In genomic region chr17:31852782-31853447, GRCm38 (mm10) we compare ENCODE assay signal across 8 mouse cellular contexts. TPM values are rescaled to one million over a fixed set of nuclear protein-coding genes. Genes with fewer than 3 reads are reported as not detected.
DNase-seq lines count a peak whose midpoint lies in the region; ATAC-seq and TF ChIP-seq lines count a peak whose summit lies in the region.

No protein-coding gene starts in this region.

- no peak for TF ChIP-seq CTCF in heart, postnatal 0 days (IDR thresholded peaks at IDR 0.05; ENCODE audit: low read depth)
- TF ChIP-seq CTCF in stomach, postnatal 0 days (IDR thresholded peaks at IDR 0.05; ENCODE audit: low read depth): no peak

- peak overlapping the region; percentile 14 for H3K4me3 ChIP-seq in midbrain, embryonic 10.5 days
- no peak overlapping the region for H3K4me3 ChIP-seq in midbrain, embryonic 11.5 days (ENCODE audit: low read depth, low read length)
- H3K4me3 ChIP-seq in heart, postnatal 0 days (ENCODE audit: low read depth, low read length): peak overlapping the region; percentile 97
- peak overlapping the region; percentile 94 for H3K4me3 ChIP-seq in limb, embryonic 15.5 days
- H3K4me3 ChIP-seq in stomach, postnatal 0 days (ENCODE audit: low read depth, low read length): peak overlapping the region; percentile 97

- no peak for TF ChIP-seq EP300 in heart, postnatal 0 days (IDR thresholded peaks at IDR 0.05; ENCODE audit: low read depth)
- no peak for TF ChIP-seq EP300 in stomach, postnatal 0 days (optimal IDR thresholded peaks at IDR 0.05)

- ATAC-seq in midbrain, embryonic 11.5 days (ENCODE audit: low FRiP score): no peak
- ATAC-seq in heart, postnatal 0 days (ENCODE audit: insufficient read depth, low read depth): no peak
- no peak for ATAC-seq in limb, embryonic 15.5 days (ENCODE audit: insufficient number of reproducible peaks, low FRiP score, low TSS enrichment, low read depth)
- no peak for ATAC-seq in stomach, postnatal 0 days (ENCODE audit: low FRiP score, low TSS enrichment)

- H3K27me3 ChIP-seq in midbrain, embryonic 10.5 days (ENCODE audit: low read depth, poor library complexity, severe bottlenecking): no peaks in the 10 kb centered on the region
- no peaks in the 10 kb centered on the region for H3K27me3 ChIP-seq in midbrain, embryonic 11.5 days (ENCODE audit: control insufficient read depth, insufficient read depth, low read length)
- no peaks in the 10 kb centered on the region for H3K27me3 ChIP-seq in heart, postnatal 0 days (ENCODE audit: control insufficient read depth, insufficient read depth, low read length)
- no peaks in the 10 kb centered on the region for H3K27me3 ChIP-seq in limb, embryonic 15.5 days
- H3K27me3 ChIP-seq in stomach, postnatal 0 days (ENCODE audit: control insufficient read depth, insufficient read depth, low read length): no peaks in the 10 kb centered on the region

- no peaks in the 10 kb centered on the region for H3K9me3 ChIP-seq in midbrain, embryonic 10.5 days (replicated peaks)
- no peaks in the 10 kb centered on the region for H3K9me3 ChIP-seq in midbrain, embryonic 11.5 days (ENCODE audit: control insufficient read depth, low read length)
- H3K9me3 ChIP-seq in heart, postnatal 0 days (replicated peaks; ENCODE audit: control insufficient read depth, low read length): no peaks in the 10 kb centered on the region
- H3K9me3 ChIP-seq in limb, embryonic 15.5 days: no peaks in the 10 kb centered on the region
- no peaks in the 10 kb centered on the region for H3K9me3 ChIP-seq in stomach, postnatal 0 days (ENCODE audit: control insufficient read depth, low read length)

- no peak for DNase-seq in midbrain, embryonic 10.5 days (ENCODE audit: low spot score)
- no peak for DNase-seq in midbrain, embryonic 11.5 days (ENCODE audit: low spot score, missing footprints)
- DNase-seq in heart, postnatal 0 days (ENCODE audit: low spot score): no peak
- no peak for DNase-seq in stomach, postnatal 0 days (ENCODE audit: low spot score)
- no peak for DNase-seq in layer of hippocampus, adult 9-11 months
- DNase-seq in spleen, postnatal 10 days (ENCODE audit: low spot score in 2 of 2): no peak
- DNase-seq in adipocyte (ENCODE audit: low spot score): no peak

- H3K27ac ChIP-seq in midbrain, embryonic 10.5 days (replicated peaks): no peak overlapping the region
- H3K27ac ChIP-seq in midbrain, embryonic 11.5 days (ENCODE audit: low read depth, low read length): no peak overlapping the region
- peak overlapping the region; percentile 56 for H3K27ac ChIP-seq in heart, postnatal 0 days (ENCODE audit: low read depth)
- 0 out of 2 replicates have a peak overlapping the region, but pooled peaks have one; percentile 7 for H3K27ac ChIP-seq in limb, embryonic 15.5 days
- H3K27ac ChIP-seq in stomach, postnatal 0 days (replicated peaks): peak overlapping the region; percentile 73

- H3K4me2 ChIP-seq in midbrain, embryonic 11.5 days: no peak overlapping the region
- peak overlapping the region; percentile 73 for H3K4me2 ChIP-seq in heart, postnatal 0 days (ENCODE audit: low read depth, low read length)
- H3K4me2 ChIP-seq in limb, embryonic 15.5 days: peak overlapping the region; percentile 84
- peak overlapping the region; percentile 72 for H3K4me2 ChIP-seq in stomach, postnatal 0 days (replicated peaks; ENCODE audit: low read depth)

- H3K9ac ChIP-seq in midbrain, embryonic 11.5 days (ENCODE audit: low read length): no peak overlapping the region
- peak overlapping the region; percentile 57; the same call in 1 of the 2 replicates for H3K9ac ChIP-seq in heart, postnatal 0 days (replicated peaks; ENCODE audit: low read depth, low read length)
- H3K9ac ChIP-seq in limb, embryonic 15.5 days: no peak overlapping the region
- H3K9ac ChIP-seq in stomach, postnatal 0 days (ENCODE audit: low read length): peak overlapping the region; percentile 14

- H3K4me1 ChIP-seq in midbrain, embryonic 10.5 days: peaks cover 49% of the 10 kb centered on the region
- peaks cover 11% of the 10 kb centered on the region for H3K4me1 ChIP-seq in midbrain, embryonic 11.5 days (ENCODE audit: control insufficient read depth, insufficient read depth, low read length)
- H3K4me1 ChIP-seq in heart, postnatal 0 days (ENCODE audit: control insufficient read depth, insufficient read depth): peaks cover 30% of the 10 kb centered on the region
- H3K4me1 ChIP-seq in limb, embryonic 15.5 days: peaks cover 31% of the 10 kb centered on the region
- H3K4me1 ChIP-seq in stomach, postnatal 0 days (replicated peaks; ENCODE audit: control insufficient read depth, insufficient read depth): peaks cover 5% of the 10 kb centered on the region; the same call in 1 of the 2 replicates

- H3K36me3 ChIP-seq in midbrain, embryonic 10.5 days: peaks cover 50% of the 10 kb centered on the region
- peaks cover 18% of the 10 kb centered on the region; the same call in 1 of the 2 replicates for H3K36me3 ChIP-seq in midbrain, embryonic 11.5 days (ENCODE audit: control insufficient read depth, insufficient read depth, low read length)
- H3K36me3 ChIP-seq in heart, postnatal 0 days (replicated peaks; ENCODE audit: control insufficient read depth, insufficient read depth, low read length): peaks cover 41% of the 10 kb centered on the region
- peaks cover 33% of the 10 kb centered on the region for H3K36me3 ChIP-seq in limb, embryonic 15.5 days
- H3K36me3 ChIP-seq in stomach, postnatal 0 days (ENCODE audit: control insufficient read depth, insufficient read depth, low read length): peaks cover 33% of the 10 kb centered on the region

- WGBS in midbrain, embryonic 10.5 days: 70% methylated on average over 12 of the region's 12 CpGs
- 68% methylated on average over 12 of the region's 12 CpGs for WGBS in midbrain, embryonic 11.5 days
- WGBS in heart, postnatal 0 days: 31% methylated on average over 12 of the region's 12 CpGs
- 61% methylated on average over 12 of the region's 12 CpGs for WGBS in limb, embryonic 15.5 days
- WGBS in stomach, postnatal 0 days: 39% methylated on average over 12 of the region's 12 CpGs

RNA-seq across cellular contexts. Expression of gene Sik1, which starts 2.7 kb away (rescaled TPM):
- polyA plus RNA-seq in midbrain, embryonic 10.5 days (2016; fragmentation: Nextera tagmentation; extraction: Ambion mirVana): 9.2 TPM in 2 replicates
- polyA plus RNA-seq in midbrain, embryonic 11.5 days (2014; fragmentation: Nextera tagmentation; extraction: Ambion mirVana): 8.9 and 14.0 TPM in 2 replicates
- total RNA-seq in heart, postnatal 0 days (2014; rRNA removed; ENCODE audit: low replicate concordance): 31.9 and 47.6 TPM in 2 replicates
- 7.7 and 10.9 TPM in 2 replicates for polyA plus RNA-seq in heart, postnatal 0 days (2015; fragmentation: Nextera tagmentation; extraction: Ambion mirVana)
- 30.5 and 37.1 TPM in 2 replicates for polyA plus RNA-seq in limb, embryonic 15.5 days (2015; fragmentation: Nextera tagmentation; extraction: Ambion mirVana)
- polyA plus RNA-seq in stomach, postnatal 0 days (2015; fragmentation: Nextera tagmentation; extraction: Ambion mirVana): 18.2 and 19.8 TPM in 2 replicates

Comparison
In these comparisons a context has a peak if more than half of its experiments do, and no peak if none do; other contexts are left out.
1. H3K27ac ChIP-seq: peak in heart, postnatal 0 days (single experiment), limb, embryonic 15.5 days (single experiment) and stomach, postnatal 0 days (single experiment); none in midbrain, embryonic 10.5 days (single experiment) and midbrain, embryonic 11.5 days (single experiment).
2. H3K9ac ChIP-seq: peak in heart, postnatal 0 days (single experiment) and stomach, postnatal 0 days (single experiment); none in midbrain, embryonic 11.5 days (single experiment) and limb, embryonic 15.5 days (single experiment).